Comparison of ENCODE assay signal across 34 mouse cellular contexts in genomic region chr3:73434331-73434730, GRCm38 (mm10).
"Had no signal": no experiment of that assay in that cellular context is flagged by ENCODE, and none has a peak within 500 bp of the region (broad histone marks: within the 10 kb centered on the region; RNA-seq: fewer than 3 reads in every experiment).

No protein-coding gene starts in this region.

- H3K36me3 ChIP-seq: heart, embryonic 12.5 days; heart, embryonic 13.5 days; heart, embryonic 15.5 days; hindbrain, embryonic 10.5 days; hindbrain, embryonic 12.5 days; hindbrain, embryonic 13.5 days; hindbrain, embryonic 15.5 days; intestine, embryonic 15.5 days; kidney, embryonic 15.5 days had no signal

- H3K9ac ChIP-seq: heart, embryonic 12.5 days; heart, embryonic 13.5 days; heart, embryonic 15.5 days; hindbrain, embryonic 12.5 days; hindbrain, embryonic 13.5 days; hindbrain, embryonic 14.5 days; hindbrain, embryonic 15.5 days; intestine, embryonic 15.5 days; kidney, embryonic 15.5 days had no signal

- H3K9me3 ChIP-seq: heart, embryonic 12.5 days; heart, embryonic 13.5 days; heart, embryonic 15.5 days; hindbrain, embryonic 10.5 days; hindbrain, embryonic 12.5 days; hindbrain, embryonic 13.5 days; hindbrain, embryonic 15.5 days; intestine, embryonic 15.5 days; kidney, embryonic 15.5 days had no signal

- H3K27ac ChIP-seq: heart, embryonic 13.5 days; heart, embryonic 15.5 days; hindbrain, embryonic 10.5 days; hindbrain, embryonic 12.5 days; hindbrain, embryonic 13.5 days; hindbrain, embryonic 14.5 days; hindbrain, embryonic 15.5 days; hindbrain, postnatal 0 days; intestine, embryonic 15.5 days; kidney, embryonic 15.5 days; kidney, postnatal 0 days; layer of hippocampus, adult 2 months; left cerebral cortex, adult 2 months had no signal

- DNase-seq: heart, postnatal 10 days; heart, postnatal 14 days; heart, postnatal 36 days; heart, postnatal 4 days; kidney, adult 11 months; kidney, adult 18-20 months; kidney, adult 2 months; kidney, adult 8-10 months; kidney, adult 9 months; kidney, postnatal 10 days; kidney, postnatal 14 days; kidney, postnatal 25 days; kidney, postnatal 36 days; kidney, postnatal 4 days; layer of hippocampus, adult 9-11 months; layer of hippocampus, postnatal 36 days had no signal

- H3K4me1 ChIP-seq: heart, embryonic 12.5 days; heart, embryonic 13.5 days; heart, embryonic 15.5 days; hindbrain, embryonic 10.5 days; hindbrain, embryonic 12.5 days; hindbrain, embryonic 13.5 days; hindbrain, embryonic 15.5 days; intestine, embryonic 15.5 days; kidney, embryonic 15.5 days had no signal

- ATAC-seq: hindbrain, embryonic 16.5 days; hindbrain, postnatal 0 days; inflammation-experienced regulatory T-cells, adult 6 months; intestine, embryonic 15.5 days; intestine, embryonic 16.5 days; intestine, postnatal 0 days had no signal

- H3K4me3 ChIP-seq: heart, embryonic 12.5 days; heart, embryonic 13.5 days; heart, embryonic 15.5 days; hindbrain, embryonic 10.5 days; hindbrain, embryonic 12.5 days; hindbrain, embryonic 13.5 days; hindbrain, embryonic 15.5 days; intestine, embryonic 15.5 days; kidney, embryonic 15.5 days; layer of hippocampus, adult 2 months; left cerebral cortex, adult 2 months had no signal
